Mouse (Mus musculus): ENCODE measurements around the gene Olfr786.

Gene Olfr786

GRCm38 (mm10) chr10:129427006-129427405, at the start of gene Olfr786:
Olfr786 (plus strand) TSS chr10:129427306.
- no peak for DNase-seq (ENCODE audit: low spot score)

- DNase-seq (ENCODE audit: low spot score), result no peak
Observed at GRCm38 (mm10) chr10:129383783-129384182, 43.3 kb upstream of the Olfr786 start, which contains the start of gene Olfr784. Olfr784 (plus strand) TSS chr10:129384083.

- no peak for DNase-seq (ENCODE audit: low spot score)
Observed at GRCm38 (mm10) chr10:129400892-129401291, 26.2 kb upstream of the Olfr786 start.

- DNase-seq (ENCODE audit: low spot score), result no peak
Observed at GRCm38 (mm10) chr10:129405126-129405525, 22.0 kb upstream of the Olfr786 start, which contains the start of gene Olfr785. Olfr785 (plus strand) TSS chr10:129405426.

- no peak for DNase-seq (ENCODE audit: low spot score)
Observed at GRCm38 (mm10) chr10:129461562-129461961, 34.5 kb downstream of the Olfr786 start, which contains the start of gene Olfr787. Olfr787 (plus strand) TSS chr10:129461862.

- DNase-seq (ENCODE audit: low spot score), result no peak
Observed at GRCm38 (mm10) chr10:129470698-129471097, 43.6 kb downstream of the Olfr786 start, which contains the start of gene Olfr788. Olfr788 (plus strand) TSS chr10:129470998.

- no peak for DNase-seq (ENCODE audit: low spot score)
Observed at GRCm38 (mm10) chr10:129473256-129473655, 46.1 kb downstream of the Olfr786 start.

- DNase-seq (ENCODE audit: low spot score), result no peak
Observed at GRCm38 (mm10) chr10:129473723-129474122, 46.6 kb downstream of the Olfr786 start.

GRCm38 (mm10) chr10:129484452-129484851, 57.3 kb downstream of the Olfr786 start, which contains the start of gene Olfr789:
Olfr789 (plus strand) TSS chr10:129484752.
- DNase-seq (ENCODE audit: low spot score), result no peak
